Mouse (Mus musculus) cerebellum, adult 2 months (tissue): Measurements from ENCODE around the gene Med27.

Experiments used
- CTCF ChIP-seq: fragments of 200-500 bp; IDR thresholded peaks from 2 replicates; pipeline ENCODE4 v1.5.1; 2011; ENCODE audit warnings: low read depth, mild to moderate bottlenecking, control low read depth, low read length, moderate library complexity, borderline replicate concordance; ENCODE audit not compliant: insufficient read depth
- POLR2A ChIP-seq: fragments of 200-500 bp; IDR thresholded peaks from 2 replicates; pipeline ENCODE4 v1.6.1; 2011; ENCODE audit warnings: low read length, control low read depth, borderline replicate concordance; ENCODE audit not compliant: insufficient read depth

DNA sequence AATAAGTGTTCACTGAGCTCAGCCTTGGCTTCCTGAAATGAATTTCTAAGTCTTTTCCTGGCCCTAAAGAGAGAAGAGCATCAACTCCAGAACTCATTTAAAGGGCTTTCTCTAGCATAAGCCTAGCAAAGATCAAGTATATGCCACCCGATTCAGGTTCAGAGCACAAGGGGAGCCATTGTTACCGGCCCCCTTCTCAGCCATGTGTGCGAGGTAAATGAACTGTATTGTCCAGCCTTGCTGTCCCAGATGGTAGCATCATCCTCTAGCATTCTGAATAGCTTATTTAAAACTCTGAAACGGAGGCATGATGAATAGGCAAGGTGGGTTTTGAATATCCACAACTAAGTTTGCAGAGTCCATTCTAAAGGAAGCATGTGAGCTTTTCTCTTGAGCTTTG is 159.8 kb downstream of the Med27 start:
- TF ChIP-seq POLR2A (no peak), CTCF (no peak)
